Mouse (Mus musculus) layer of hippocampus, postnatal 10 days (tissue): ENCODE measurements around the gene Map7d3. TPM values are rescaled to one million over a fixed set of nuclear protein-coding genes. Genes with fewer than 3 reads are reported as not detected.

ENCODE experiments used
- total RNA-seq, 2 experiments: library from RNA; stranded (reverse); gene quantifications; 2 replicates each; pipeline ENCODE4 v1.2.3; 2021

The Map7d3 gene
- total RNA-seq, 2 experiments from 2014 or later = 0.21 to 0.22 TPM

Other genes with a start within 250 kb of the Map7d3 start
- gene Mmgt1, start 224.3 kb downstream of the Map7d3 start, total RNA-seq = 10 to 100 TPM; 35.0 to 37.1 TPM
- gene Slc9a6, start 212.6 kb downstream of the Map7d3 start, total RNA-seq = 10 to 100 TPM; 99.6 to 99.7 TPM
- 100 to 1,000 TPM; 154 to 160 TPM for gene Fhl1, start 90.5 kb downstream of the Map7d3 start, total RNA-seq
- gene Adgrg4, start 47.8 kb upstream of the Map7d3 start, total RNA-seq = not detected
- gene Brs3, start 220.7 kb upstream of the Map7d3 start, total RNA-seq = 1 to 10 TPM; 1.0 TPM
- 10 to 100 TPM; 66.8 to 69.7 TPM for gene Htatsf1, start 231.3 kb upstream of the Map7d3 start, total RNA-seq